Mouse (Mus musculus): ENCODE data around the gene Srsf1. TPM values are rescaled to one million over a fixed set of nuclear protein-coding genes. Genes with fewer than 3 reads are reported as not detected.

The Srsf1 gene
- 257 and 278 TPM in 2 replicates for total RNA-seq (2015)
- 528 and 695 TPM in 2 replicates for total RNA-seq (2017)

DNA sequence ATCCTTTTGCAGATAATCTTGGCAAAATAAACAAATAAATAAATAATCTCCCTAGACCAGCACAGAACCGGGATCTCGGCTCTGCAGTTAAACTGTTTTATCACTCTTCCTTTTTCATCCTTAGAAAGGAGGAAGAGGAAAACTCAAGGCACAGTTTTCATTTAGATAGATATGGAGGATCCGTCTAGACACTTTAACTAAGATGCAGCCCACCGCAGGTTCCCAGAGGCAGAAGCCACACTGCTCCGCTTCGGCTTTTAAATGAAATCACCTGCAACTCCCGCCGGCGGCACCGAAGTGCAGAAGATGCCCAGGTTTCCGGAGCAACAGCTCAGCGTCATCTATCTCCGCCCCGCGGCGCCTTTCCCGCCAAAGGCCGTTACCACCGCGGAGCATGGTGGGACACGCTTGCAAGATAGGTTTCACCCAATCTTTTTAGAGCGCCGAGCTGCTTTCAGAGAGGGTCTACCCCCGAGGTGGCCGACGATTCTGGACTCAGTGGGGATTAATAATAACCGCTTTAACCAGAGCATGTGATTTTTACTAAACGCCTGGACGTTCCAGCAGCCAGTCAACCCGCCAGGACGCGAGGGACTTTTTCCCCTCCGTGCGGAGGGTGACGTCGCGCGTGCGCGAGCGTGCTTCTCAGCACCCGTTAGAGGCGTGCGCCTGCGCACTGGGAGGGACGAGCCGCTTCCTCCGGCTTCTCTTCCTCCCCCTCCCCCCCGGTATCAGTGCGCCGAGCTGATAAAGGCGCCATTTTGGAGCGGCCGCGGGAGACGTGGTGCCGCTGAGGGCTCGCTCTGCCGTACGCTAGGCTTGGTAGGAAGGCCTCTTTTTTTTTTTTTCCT, at the start of gene Srsf1:
Gene Srsf1 (plus strand): TSS at position 430 of the 851 bp plus-strand sequence.
- peak; percentile 83 for ATAC-seq (replicated peaks; ENCODE audit: poor library complexity)

DNA sequence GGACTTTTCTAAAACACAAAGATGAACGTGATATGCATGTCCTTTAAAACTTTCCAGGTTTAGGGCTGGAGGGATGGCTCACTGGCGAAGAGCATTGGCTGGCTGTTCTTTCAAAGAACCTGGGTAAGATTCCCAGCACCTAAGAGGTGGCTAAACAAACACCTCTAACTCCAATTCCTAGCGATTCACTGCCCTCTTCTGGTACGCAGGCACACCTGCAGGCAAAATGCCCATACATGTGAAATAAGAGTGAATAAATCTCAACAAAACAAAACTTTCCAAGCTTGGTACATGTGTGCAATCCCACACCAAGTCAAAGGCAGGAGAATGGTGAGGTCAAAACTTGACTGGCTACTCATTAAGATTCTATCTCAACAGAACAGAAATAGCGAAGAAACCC, 47.4 kb upstream of the Srsf1 start:
- no peak for ATAC-seq (replicated peaks; ENCODE audit: poor library complexity)

DNA sequence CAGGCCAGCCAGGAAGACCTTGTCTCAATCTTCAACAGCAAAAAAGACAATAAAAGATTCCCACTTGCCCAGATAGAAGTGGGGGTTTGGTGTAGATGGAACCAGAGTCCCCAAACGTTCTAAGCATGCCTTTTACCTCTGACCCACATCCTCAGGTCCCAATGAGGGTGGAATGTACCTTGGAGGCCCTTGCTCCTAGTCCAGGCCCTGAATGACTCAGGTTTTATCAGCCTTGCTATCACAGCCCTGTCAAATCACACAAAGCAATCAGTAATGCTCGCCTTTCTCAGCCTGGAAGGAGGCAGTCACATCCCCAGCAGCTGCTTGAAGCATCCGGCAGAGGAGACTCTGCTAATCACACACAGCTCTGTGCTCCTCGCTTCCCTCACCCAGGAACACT, 44.4 kb upstream of the Srsf1 start:
- no peak for ATAC-seq (replicated peaks; ENCODE audit: poor library complexity)

DNA sequence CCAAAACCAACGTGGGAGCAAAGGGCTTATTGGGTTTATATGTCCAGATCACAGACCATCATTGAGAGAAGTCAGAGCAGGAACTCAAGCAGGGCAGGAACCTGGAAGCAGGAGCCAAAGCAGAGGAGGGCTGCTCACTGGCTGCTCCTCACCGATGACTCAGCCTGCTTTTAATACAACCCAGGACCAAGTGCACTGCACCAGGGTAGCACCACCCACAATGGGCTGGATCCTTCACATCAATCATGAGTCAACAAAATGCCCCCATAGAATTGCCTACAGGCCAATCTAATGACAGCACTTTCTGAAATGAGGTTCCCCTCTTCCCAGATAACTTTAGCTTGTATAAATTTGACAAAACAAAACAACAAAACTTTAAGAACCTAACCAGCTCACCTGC, 43.0 kb upstream of the Srsf1 start:
- no peak for ATAC-seq (replicated peaks; ENCODE audit: poor library complexity)

DNA sequence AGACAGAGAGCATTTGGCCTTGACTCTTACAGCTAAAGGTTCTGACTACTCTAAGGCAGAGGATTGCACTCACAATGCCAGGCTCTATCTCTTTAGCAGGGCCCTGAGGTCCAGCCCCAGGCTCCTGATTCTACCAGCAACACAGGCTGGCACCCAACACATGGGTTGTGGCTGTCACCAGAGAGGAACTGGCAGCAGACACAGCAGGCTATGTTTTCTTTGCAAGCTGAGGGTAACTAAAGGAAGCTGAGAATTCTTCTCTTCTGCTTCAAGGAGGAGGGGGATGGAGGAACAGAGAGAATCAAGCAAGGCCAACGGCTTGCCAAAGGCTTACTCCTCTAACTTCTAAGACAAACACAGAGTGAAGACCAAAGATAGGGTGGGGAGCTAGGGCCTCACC, 38.5 kb upstream of the Srsf1 start:
- ATAC-seq (replicated peaks; ENCODE audit: poor library complexity) = no peak

DNA sequence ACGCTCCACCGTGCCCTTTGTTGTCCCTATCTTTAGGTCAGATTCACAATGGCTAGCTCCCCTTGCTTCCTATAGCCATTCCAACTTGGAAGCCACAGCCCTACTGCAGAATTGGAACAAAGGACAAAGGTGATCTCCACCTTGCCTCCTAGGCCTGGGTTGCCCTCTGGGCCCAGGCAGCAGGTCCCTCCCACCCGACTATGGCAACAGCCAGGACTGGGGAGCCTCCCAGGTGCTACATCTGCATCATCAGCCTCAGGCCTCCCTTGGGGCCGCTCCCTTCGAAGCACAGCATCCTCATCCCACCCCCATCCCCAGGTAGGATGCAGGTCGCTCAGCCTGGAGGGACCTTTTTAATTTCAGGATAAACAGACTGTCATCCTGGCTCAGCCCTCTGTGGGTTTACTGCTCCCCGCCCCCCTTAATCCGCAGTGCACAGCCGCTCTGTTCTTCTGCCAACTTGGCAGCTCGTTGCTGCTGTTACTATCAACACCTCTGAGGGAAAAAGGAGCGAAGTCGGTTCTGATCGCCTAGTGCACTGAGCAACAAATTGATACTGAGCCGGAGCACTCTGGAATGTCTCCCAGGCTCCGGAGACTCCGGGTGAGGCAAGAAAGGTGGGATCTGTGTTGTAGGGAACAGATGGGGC, 37.5 kb upstream of the Srsf1 start:
- ATAC-seq (replicated peaks; ENCODE audit: poor library complexity) = peak; percentile 64

DNA sequence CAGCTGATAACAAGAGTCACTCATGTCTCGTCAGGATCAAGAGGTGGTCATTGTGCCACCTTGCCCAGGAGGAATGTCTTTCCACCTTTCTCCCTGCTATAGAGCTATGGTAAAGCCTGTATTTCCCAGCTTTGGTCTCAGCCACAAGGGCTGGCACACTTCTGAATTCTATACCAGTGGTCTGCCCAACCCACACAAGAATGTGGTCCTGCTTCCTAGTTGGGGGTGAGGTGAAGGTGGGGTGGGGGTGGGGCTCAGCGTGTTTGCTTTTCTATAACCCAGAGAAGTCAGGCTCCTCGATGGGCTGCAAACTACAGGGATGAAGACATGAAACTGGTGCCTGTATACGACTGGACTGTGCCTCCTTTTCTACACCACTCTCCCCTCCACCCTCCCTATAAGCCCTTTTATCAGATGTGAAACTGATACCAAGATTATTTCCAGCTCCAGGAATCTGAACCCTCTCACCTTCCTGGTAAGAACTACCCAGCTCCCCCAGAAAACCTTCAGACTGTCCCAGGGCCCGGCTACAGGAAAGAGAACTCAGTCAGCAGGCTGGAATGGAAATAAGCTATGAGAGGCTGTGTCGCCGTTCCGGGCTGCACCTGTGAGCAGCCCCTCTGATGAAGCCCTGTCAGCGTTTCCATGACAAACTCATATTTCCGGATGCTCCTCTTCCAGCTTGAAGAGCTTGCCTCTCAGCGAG, 35.8 kb upstream of the Srsf1 start:
- ATAC-seq (replicated peaks; ENCODE audit: poor library complexity) = no peak

DNA sequence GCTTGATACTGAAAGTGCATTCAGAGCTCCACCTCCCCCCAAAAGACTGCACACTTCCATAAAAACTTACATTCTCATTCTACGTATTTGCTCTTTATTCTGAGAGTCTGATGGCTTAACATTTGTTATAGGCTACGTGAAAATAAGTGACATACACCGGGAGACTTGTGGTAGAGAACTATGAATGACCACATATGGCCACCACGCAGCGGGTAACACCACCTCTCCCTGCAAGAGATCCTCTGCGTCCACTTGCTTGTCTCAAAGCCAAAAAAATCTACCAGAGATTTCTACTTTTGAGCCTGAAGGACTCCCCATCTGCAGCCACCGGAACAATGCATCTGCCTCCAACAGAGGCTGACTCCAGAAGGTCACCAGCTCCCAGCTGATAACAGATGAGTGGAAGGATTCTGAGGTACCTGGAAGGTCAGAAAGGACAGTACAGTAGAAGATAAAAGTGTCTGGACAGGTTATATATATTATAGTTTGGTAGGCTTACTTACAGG, 35.2 kb upstream of the Srsf1 start:
- no peak for ATAC-seq (replicated peaks; ENCODE audit: poor library complexity)

DNA sequence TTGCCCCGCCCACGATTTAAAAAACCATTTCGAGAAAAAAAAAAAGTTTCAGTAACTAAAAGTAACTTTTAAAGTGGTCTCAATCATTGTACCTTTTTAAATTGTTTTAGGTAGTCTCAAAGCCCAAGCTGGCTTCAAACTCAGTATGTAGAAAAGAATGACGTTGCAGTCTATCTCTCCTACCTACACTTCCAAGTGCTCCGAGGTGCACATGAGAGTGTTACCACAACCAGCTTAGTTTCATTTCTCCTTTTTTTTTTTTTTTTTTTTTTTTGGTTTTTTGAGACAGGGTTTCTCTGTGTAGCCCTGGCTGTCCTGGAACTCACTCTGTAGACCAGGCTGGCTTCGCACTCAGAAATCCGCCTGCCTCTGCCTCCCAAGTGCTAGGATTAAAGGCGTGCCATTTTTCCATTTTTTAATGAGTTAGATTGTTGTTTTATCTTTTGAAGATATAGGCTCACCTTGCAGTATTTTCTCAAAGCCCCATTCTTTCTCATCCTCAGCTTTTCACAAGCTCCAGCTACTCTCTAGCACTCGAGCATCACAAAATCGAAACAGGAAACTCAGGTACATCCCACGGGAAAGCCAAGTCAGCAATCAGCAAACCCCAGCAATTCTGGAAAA, 34.4 kb upstream of the Srsf1 start:
- ATAC-seq (replicated peaks; ENCODE audit: poor library complexity) = no peak; the same call in 1 of the 2 replicates

DNA sequence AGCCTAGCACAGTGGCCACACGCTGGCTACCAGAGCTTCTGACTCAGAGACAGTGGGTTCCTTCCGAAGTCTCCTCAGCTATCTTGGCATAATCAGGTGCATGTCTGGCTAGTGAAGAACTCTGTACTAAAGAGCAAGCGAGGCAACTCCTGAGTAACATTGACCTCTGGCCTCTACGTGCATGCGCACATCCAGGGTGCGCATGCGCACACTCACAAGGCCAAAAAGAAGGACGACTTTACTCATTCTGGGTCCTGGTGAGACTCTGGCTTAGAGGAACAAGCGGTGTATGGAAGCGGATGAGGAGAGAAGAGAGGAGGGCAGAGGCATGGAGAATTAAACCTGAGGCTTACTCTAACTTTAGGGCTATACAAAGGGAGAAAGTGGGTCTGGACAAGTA, 33.5 kb upstream of the Srsf1 start:
- no peak for ATAC-seq (replicated peaks; ENCODE audit: poor library complexity)

DNA sequence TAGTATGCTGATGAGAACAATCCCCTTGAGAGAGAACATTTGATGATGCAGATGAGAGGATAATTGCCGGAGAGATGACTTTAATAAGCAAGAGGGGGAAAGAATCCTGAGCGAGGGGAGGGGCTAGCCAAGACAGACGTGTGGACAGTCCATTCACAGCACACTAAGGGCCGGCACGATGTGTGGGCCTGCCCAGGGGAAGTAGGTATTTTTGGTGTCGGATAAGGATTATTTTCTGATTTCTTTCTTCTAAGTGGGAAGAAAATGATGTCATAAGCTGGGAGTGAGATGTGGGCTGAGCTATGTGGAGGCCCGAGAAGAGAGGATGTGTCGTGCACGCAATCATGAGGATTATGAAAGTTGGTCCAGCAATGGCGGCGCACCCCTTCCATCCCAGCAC, 32.0 kb upstream of the Srsf1 start:
- ATAC-seq (replicated peaks; ENCODE audit: poor library complexity) = no peak

DNA sequence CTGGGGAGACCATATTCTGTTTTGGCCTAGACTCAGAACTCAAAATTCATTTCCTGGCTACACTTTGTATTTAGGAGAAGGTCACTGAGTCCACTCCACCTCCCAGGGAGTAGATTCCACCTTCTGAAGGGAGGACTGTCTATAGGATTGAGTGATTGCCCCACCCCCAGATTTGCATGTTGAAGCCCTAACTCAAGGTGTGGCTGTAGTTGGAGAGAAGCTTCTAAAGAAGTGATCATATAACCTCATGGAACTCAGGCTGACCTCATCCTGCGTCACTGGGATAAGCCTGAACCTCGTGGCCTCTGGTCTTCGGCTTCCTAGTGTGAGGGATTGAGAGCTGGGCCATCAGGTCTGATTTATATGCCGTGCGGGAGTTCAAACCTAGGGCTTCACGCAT, 31.4 kb upstream of the Srsf1 start:
- no peak for ATAC-seq (replicated peaks; ENCODE audit: poor library complexity)

DNA sequence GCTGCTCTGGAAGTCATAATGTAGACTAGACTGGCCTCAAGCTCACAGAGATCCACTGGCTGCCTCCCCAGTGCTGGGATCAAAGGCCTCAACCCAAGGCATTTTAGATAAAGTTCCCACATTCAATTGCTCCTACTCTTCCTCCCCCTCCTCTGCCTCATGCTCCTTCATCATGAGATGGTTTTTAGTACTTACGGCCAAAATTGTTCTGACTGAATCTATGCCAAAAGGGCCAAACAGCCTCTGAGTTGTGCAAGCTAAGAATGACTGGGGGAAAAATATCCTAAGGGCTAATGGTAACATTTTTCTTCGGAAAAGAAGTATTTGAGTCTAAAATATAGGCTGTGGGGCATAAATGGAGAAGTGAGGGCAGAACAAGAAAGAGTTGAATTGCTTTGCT, 23.2 kb upstream of the Srsf1 start:
- ATAC-seq (replicated peaks; ENCODE audit: poor library complexity) = no peak

DNA sequence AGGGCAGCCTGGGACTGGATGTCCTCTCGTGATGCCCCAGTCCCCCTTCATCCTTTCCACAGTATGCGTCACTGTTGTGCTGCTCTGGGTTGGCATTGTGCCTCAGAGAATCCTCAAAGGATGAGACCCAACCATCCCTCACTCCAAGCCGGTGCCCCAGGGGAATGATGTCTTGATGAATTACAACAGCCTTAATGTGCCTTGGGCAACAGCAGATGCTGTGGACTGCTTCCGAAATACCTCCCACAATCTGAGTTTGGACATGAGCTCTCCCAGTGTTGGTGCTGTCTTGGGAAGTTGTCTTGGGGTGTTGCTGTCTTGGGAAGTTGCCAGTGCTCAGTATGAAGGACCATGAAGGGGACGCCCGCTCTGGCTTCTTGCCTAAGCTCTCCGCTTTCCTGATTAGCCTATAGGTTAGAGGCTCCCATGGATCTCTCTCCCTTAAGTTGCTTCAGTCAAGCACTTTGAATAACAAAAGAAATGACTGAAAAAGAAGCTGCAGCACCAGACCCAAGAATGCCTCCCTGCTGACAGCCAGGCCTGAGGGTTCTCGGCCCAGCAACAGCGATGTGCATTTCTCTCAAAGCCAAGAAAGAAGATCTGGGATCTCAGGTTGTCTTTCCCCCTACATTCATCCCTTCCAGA, 19.7 kb upstream of the Srsf1 start:
- ATAC-seq (replicated peaks; ENCODE audit: poor library complexity) = no peak

DNA sequence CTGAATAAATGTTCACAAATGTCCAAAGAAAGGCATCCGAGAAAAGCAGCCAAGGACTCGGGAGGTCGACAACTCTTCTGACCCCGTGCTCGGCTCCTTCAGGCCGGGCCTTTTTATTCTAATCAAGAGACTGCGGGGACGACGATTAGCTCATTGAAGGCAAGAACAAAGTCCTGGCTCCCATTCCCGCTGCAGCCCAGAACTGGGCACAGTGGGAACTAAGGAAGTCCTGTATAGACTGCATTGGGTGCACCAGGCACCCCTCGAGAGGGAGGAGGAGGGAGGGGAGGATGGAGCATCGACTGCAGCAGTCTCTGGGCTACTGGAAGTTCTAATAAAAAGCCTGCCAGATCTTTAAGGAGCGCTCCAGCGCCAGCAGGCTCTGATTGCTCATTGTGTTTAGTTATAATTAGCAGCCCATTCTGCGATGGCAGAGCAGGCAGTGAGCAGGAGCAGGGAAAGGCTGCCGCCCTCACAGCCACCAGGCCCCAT, 18.9 kb upstream of the Srsf1 start:
- no peak for ATAC-seq (replicated peaks; ENCODE audit: poor library complexity)

DNA sequence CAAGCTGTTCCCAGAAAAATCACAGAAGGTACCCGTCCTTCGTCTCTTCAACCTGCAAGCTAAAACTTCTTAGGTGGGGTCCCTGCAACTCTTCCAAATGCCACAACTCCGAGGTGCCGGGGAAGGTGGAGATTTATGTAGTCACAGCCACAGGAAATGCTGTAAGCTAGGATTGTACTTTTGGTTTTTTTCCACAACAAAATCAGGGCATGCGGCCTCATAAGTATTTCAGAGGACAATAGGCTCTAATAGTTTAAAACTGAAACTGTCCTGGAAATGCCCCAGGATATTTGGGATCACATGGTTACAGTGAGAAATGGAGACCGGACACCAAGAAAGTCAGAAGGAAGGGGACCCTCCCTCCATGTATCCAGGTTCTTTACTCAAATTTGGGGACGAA, 17.0 kb upstream of the Srsf1 start:
- no peak for ATAC-seq (replicated peaks; ENCODE audit: poor library complexity)

DNA sequence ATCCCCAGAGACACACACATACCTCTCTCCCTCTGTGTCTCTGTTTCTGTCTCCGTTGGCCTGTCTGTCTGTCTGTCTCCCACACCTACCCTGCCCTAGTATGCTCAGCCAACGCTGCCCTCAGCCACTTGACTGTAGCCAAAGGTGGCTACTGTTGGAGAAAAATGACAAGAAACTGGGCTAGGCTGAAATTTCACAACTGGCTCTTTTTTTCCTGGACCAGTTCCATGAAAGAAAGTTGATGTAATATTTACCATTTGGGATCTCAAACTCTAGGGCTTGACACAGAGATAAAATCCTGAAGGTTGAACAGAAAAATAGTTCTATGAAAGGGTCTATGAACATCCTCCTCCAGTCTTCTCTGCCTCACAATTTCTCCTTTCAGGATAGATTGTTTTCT, 16.3 kb upstream of the Srsf1 start:
- no peak for ATAC-seq (replicated peaks; ENCODE audit: poor library complexity)

DNA sequence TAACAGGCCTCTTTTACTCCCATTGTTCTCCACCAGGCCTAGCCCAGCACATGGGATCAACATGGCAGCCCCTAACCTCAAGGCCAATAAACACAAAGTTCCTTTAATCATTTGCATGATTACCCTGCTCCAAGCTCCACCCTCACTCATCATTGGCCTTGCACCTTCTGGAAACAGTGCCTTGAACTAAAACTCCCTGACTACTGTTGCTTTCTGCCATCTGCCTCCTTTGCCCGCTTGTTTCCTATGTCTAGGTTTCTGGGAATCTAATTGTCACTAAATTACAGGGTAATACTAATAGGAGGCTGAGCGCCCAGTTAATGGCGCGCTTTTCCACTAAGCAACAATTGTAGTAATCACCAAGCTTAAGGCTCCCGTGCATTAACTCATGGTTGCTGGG, 15.4 kb upstream of the Srsf1 start:
- ATAC-seq (replicated peaks; ENCODE audit: poor library complexity) = no peak

DNA sequence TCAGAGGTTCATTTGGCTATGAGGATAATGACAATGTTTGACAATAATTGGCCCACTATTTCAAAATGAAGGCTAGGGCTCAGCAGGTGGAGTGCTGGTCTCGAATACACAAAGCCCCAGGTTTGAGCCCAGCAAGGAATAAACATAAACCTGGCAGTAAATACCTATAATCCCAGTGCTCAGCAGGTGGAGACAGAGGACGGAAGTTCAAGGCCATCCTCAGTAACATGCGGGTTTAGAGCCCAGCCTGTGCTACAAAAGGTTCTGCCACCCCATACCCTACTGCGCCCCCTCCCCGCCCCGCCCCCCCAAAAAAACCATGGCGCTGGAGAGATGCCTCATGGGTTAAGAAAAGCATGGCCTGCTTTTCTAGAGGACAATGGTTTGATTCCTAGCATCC, 11.2 kb upstream of the Srsf1 start:
- no peak for ATAC-seq (replicated peaks; ENCODE audit: poor library complexity)

DNA sequence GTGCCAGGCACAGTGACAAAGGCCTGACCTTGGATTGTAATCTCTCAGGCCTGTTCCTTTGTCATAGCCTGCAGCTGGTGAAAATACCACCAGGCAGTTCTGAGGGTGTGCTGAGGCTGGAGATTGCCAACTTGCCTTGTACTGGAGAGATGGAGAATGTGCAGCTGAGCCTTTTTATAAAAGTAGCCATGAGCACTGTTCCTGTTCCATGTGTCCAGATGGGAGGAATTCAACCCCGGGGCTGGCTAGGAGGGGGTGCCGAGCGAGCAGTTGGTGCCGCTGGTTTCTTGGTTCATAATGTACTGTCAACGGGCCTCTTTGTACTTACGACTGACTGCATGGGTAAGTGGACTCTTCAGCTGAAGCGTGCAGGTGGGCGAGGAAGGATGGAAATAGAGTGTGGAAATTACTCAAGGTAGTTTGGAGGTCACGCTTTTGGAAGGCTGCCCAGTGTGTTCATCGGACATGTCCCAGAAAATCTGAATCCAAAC, 10.4 kb upstream of the Srsf1 start:
- ATAC-seq (replicated peaks; ENCODE audit: poor library complexity) = no peak
